Mouse (Mus musculus) adrenal gland, postnatal 25 days (tissue): ENCODE data around the gene Slc27a4. TPM values are rescaled to one million over a fixed set of nuclear protein-coding genes. Genes with fewer than 3 reads are reported as not detected.

Source experiments
- DNase-seq: peaks from one replicate; pipeline ENCODE4 v3.0.0; 2021; ENCODE audit warnings: mixed read lengths
- total RNA-seq: library from RNA; stranded (reverse); gene quantifications from 2 replicates; pipeline ENCODE4 v1.2.3, GENCODE M21; 2021

Slc27a4 gene
- total RNA-seq, 1 experiment from 2014 or later: 42.2 TPM

- peak; percentile 59 for DNase-seq
These were observed 17.8 kb downstream of the Slc27a4 start, which contains the start of gene Urm1 for GRCm38 (mm10) chr2:29820025-29820817. TSS of gene Urm1 (plus strand) at chr2:29820075.

GRCm38 (mm10) chr2:29826318-29826925, 24.0 kb downstream of the Slc27a4 start:
- DNase-seq: no peak

- DNase-seq: peak; percentile 92
These were observed 24.7 kb downstream of the Slc27a4 start for GRCm38 (mm10) chr2:29826926-29827708.

- DNase-seq: no peak
These were observed 25.2 kb downstream of the Slc27a4 start for GRCm38 (mm10) chr2:29827709-29828024.

- DNase-seq: no peak
These were observed 28.7 kb downstream of the Slc27a4 start for GRCm38 (mm10) chr2:29831106-29831505.

GRCm38 (mm10) chr2:29833796-29834195, 31.4 kb downstream of the Slc27a4 start:
- DNase-seq: no peak

GRCm38 (mm10) chr2:29835391-29835899, 33.0 kb downstream of the Slc27a4 start:
- no peak for DNase-seq

GRCm38 (mm10) chr2:29839460-29839859, 37.0 kb downstream of the Slc27a4 start:
- no peak for DNase-seq

GRCm38 (mm10) chr2:29843231-29844105, 41.0 kb downstream of the Slc27a4 start:
- DNase-seq: no peak

GRCm38 (mm10) chr2:29844115-29844514, 41.7 kb downstream of the Slc27a4 start:
- no peak for DNase-seq

GRCm38 (mm10) chr2:29844661-29845060, 42.2 kb downstream of the Slc27a4 start:
- no peak for DNase-seq

GRCm38 (mm10) chr2:29845636-29846035, 43.2 kb downstream of the Slc27a4 start:
- DNase-seq: no peak

- no peak for DNase-seq
These were observed 43.8 kb downstream of the Slc27a4 start for GRCm38 (mm10) chr2:29846061-29846853.

GRCm38 (mm10) chr2:29846911-29847310, 44.5 kb downstream of the Slc27a4 start:
- DNase-seq: no peak

- DNase-seq: no peak
These were observed 46.6 kb downstream of the Slc27a4 start for GRCm38 (mm10) chr2:29849041-29849440.

- DNase-seq: no peak
These were observed 47.5 kb downstream of the Slc27a4 start for GRCm38 (mm10) chr2:29849841-29850480.

GRCm38 (mm10) chr2:29852957-29853485, 50.6 kb downstream of the Slc27a4 start:
- no peak for DNase-seq

GRCm38 (mm10) chr2:29853736-29854135, 51.3 kb downstream of the Slc27a4 start:
- DNase-seq: no peak

- no peak for DNase-seq
These were observed 53.3 kb downstream of the Slc27a4 start for GRCm38 (mm10) chr2:29855585-29856210.
